8 mouse cellular contexts compared by ENCODE assay signal in the genomic region with DNA sequence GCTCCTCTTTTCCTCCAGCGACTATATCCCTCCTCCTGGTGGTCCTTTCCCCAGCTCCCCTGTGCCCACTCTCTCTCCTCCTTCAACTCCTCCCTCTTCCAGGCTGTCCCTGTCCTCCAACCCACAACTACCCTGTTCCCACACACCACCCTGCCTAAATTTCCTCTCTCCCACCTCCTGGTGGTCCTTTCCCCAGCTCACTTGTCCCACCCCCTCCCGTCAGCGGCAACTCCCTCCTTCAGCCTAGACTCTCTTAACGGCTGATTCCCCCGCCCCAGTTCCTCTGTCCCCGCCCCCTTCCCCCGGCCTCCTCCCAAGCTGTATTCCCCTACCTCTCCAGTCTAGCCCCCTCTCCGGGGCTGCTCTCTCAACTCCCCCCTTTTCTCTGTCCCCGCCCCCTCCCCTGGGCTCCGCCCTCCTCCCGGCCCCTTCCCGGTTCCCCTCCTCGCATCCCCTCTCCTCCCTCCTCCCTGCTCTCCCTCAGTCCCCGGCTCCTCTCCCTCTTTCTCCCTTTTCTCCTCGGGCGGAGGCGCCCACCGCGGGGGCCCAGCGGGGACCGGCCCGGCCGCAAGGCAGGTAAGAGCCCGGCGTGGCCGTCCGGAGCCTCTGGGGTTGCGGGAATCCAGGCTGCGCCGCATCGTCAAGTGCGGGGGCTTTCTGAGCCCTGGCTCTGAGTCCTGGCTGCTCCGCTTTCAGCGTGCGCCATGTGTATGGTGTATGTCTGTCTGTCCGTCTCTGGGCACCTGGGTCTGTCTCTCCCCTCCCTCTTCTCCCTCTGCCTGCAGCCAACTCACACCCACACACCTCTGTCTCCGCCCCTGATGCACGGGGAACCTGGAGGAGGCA. TPM values are rescaled to one million over a fixed set of nuclear protein-coding genes. Genes with fewer than 3 reads are reported as not detected.
DNase-seq lines count a peak whose midpoint lies in the region; ATAC-seq and TF ChIP-seq lines count a peak whose summit lies in the region.

No protein-coding gene starts in this region.

- peak overlapping the region; percentile 57 for H3K4me2 ChIP-seq in hindbrain, postnatal 0 days (ENCODE audit: low read depth, low read length)
- H3K4me2 ChIP-seq in liver, embryonic 14.5 days (ENCODE audit: low read depth): peak overlapping the region; percentile 1

- peak overlapping the region; percentile 76 for H3K27ac ChIP-seq in heart, adult 2 months
- peak overlapping the region; percentile 81 for H3K27ac ChIP-seq in embryonic facial prominence, embryonic 10.5 days (replicated peaks)
- H3K27ac ChIP-seq in hindbrain, postnatal 0 days: peak overlapping the region; percentile 68
- H3K27ac ChIP-seq in liver, embryonic 14.5 days: no peak overlapping the region

- intact Hi-C loops in heart, adult 2 months (cut with DNase I): loop anchor here (5.0 kb wide), 1 partner anchor 47 kb away; a partner anchor contains a TSS

- peaks cover 2% of the 10 kb centered on the region; the same call in 1 of the 2 replicates for H3K4me1 ChIP-seq in heart, adult 2 months (ENCODE audit: control insufficient read depth, insufficient read depth, low read length)
- peaks cover 37% of the 10 kb centered on the region for H3K4me1 ChIP-seq in embryonic facial prominence, embryonic 10.5 days
- peaks cover 17% of the 10 kb centered on the region for H3K4me1 ChIP-seq in hindbrain, postnatal 0 days (ENCODE audit: insufficient read depth, low read length)
- H3K4me1 ChIP-seq in liver, embryonic 14.5 days (replicated peaks; ENCODE audit: control insufficient read depth in 2 of 2, insufficient read depth in 2 of 2, low read length in 1 of 2): no peaks in the 10 kb centered on the region

- DNase-seq in heart, adult 2 months: no peak
- no peak for DNase-seq in heart, adult 11 months
- peak; percentile 38 for DNase-seq in MN1 (ENCODE audit: low spot score)
- DNase-seq in embryonic facial prominence, embryonic 10.5 days (ENCODE audit: low spot score): peak; percentile 94
- peak; percentile 86 for DNase-seq in hindbrain, postnatal 0 days (ENCODE audit: low spot score)
- no peak for DNase-seq in liver, embryonic 14.5 days (ENCODE audit: low read depth in 3 of 3, low spot score in 3 of 3)
- DNase-seq in retina, postnatal 7 days (ENCODE audit: low read depth, low spot score): peak; percentile 41
- no peak for DNase-seq in spleen, adult 18-20 months

- ATAC-seq in hindbrain, postnatal 0 days: peak; percentile 83
- peak; percentile 24; the same call in 1 of the 2 replicates for ATAC-seq in liver, embryonic 14.5 days (ENCODE audit: insufficient read depth)

- WGBS in heart, adult 2 months: 1% methylated on average over 25 of the region's 38 CpGs
- WGBS in embryonic facial prominence, embryonic 10.5 days: 1% methylated on average over 38 of the region's 38 CpGs
- 1% methylated on average over 35 of the region's 38 CpGs for WGBS in hindbrain, postnatal 0 days
- WGBS in liver, embryonic 14.5 days (ENCODE audit: insufficient replicate concordance): 4% methylated on average over 37 of the region's 38 CpGs

- TF ChIP-seq EP300 in heart, adult 2 months (IDR thresholded peaks at IDR 0.05; ENCODE audit: insufficient read depth, low read depth, low read length): no peak
- TF ChIP-seq EP300 in liver, embryonic 14.5 days (IDR thresholded peaks at IDR 0.05; ENCODE audit: low read depth): no peak

- no peak for TF ChIP-seq POLR2A in heart, adult 2 months (IDR thresholded peaks at IDR 0.05; ENCODE audit: insufficient read depth, low read depth, low read length)

- TF ChIP-seq CTCF in heart, adult 2 months (IDR thresholded peaks at IDR 0.05): no peak
- peak; percentile 39 for TF ChIP-seq CTCF in hindbrain, postnatal 0 days (IDR thresholded peaks at IDR 0.05; ENCODE audit: low read depth)
- no peak for TF ChIP-seq CTCF in liver, embryonic 14.5 days (IDR thresholded peaks at IDR 0.05; ENCODE audit: low read depth)

- H3K9me3 ChIP-seq in embryonic facial prominence, embryonic 10.5 days: no peaks in the 10 kb centered on the region
- no peaks in the 10 kb centered on the region for H3K9me3 ChIP-seq in hindbrain, postnatal 0 days (ENCODE audit: low read length)
- H3K9me3 ChIP-seq in liver, embryonic 14.5 days (ENCODE audit: control insufficient read depth, low read length): no peaks in the 10 kb centered on the region

- no peaks in the 10 kb centered on the region for H3K79me2 ChIP-seq in heart, adult 2 months (replicated peaks; ENCODE audit: control insufficient read depth, insufficient read depth, low read length)

- peaks cover 3% of the 10 kb centered on the region; the same call in 1 of the 2 replicates for H3K27me3 ChIP-seq in heart, adult 2 months (ENCODE audit: control insufficient read depth, insufficient read depth, low read length)
- peaks cover 22% of the 10 kb centered on the region for H3K27me3 ChIP-seq in embryonic facial prominence, embryonic 10.5 days (replicated peaks; ENCODE audit: low read depth, poor library complexity, severe bottlenecking)
- no peaks in the 10 kb centered on the region for H3K27me3 ChIP-seq in hindbrain, postnatal 0 days (ENCODE audit: insufficient read depth, low read length)
- H3K27me3 ChIP-seq in liver, embryonic 14.5 days (ENCODE audit: control insufficient read depth, insufficient read depth, low read length): peaks cover 17% of the 10 kb centered on the region

- peak overlapping the region; percentile 43 for H3K4me3 ChIP-seq in heart, adult 2 months
- H3K4me3 ChIP-seq in embryonic facial prominence, embryonic 10.5 days: peak overlapping the region; percentile 66
- H3K4me3 ChIP-seq in hindbrain, postnatal 0 days (ENCODE audit: low read length): peak overlapping the region; percentile 43
- peak overlapping the region in 1 of 2 experiments; percentile 18; a peak in 1 of 4 replicates for H3K4me3 ChIP-seq in liver, embryonic 14.5 days (ENCODE audit: insufficient read depth in 1 of 2, low read depth in 2 of 2, low read length in 2 of 2)

- peak overlapping the region; percentile 63 for H3K9ac ChIP-seq in heart, adult 2 months (ENCODE audit: low read depth, low read length)
- peak overlapping the region; percentile 64 for H3K9ac ChIP-seq in hindbrain, postnatal 0 days (replicated peaks; ENCODE audit: low read length)
- no peak overlapping the region for H3K9ac ChIP-seq in liver, embryonic 14.5 days (replicated peaks)

- no peaks in the 10 kb centered on the region for H3K36me3 ChIP-seq in heart, adult 2 months (ENCODE audit: control insufficient read depth, insufficient read depth, low read length)
- H3K36me3 ChIP-seq in embryonic facial prominence, embryonic 10.5 days (replicated peaks): peaks cover 14% of the 10 kb centered on the region; the same call in 1 of the 2 replicates
- peaks cover 7% of the 10 kb centered on the region; the same call in 1 of the 2 replicates for H3K36me3 ChIP-seq in hindbrain, postnatal 0 days (ENCODE audit: insufficient read depth, low read length)
- H3K36me3 ChIP-seq in liver, embryonic 14.5 days (replicated peaks; ENCODE audit: control insufficient read depth, insufficient read depth, low read depth): no peaks in the 10 kb centered on the region

RNA-seq across cellular contexts. Expression of a gene that starts 0.4 kb away (rescaled TPM):
- under 1 TPM; 0.50 to 0.84 TPM for total RNA-seq in heart, adult 2 months (2021)
- 0.61 and 0.96 TPM in 2 replicates for polyA plus RNA-seq in heart, adult 2 months (2012; rRNA removed)
- polyA plus RNA-seq in embryonic facial prominence, embryonic 10.5 days (2016; fragmentation: Nextera tagmentation; extraction: Ambion mirVana): 0.16 and 0.20 TPM in 2 replicates
- 78.6 and 79.4 TPM in 2 replicates for total RNA-seq in hindbrain, postnatal 0 days (2014; rRNA removed)
- polyA plus RNA-seq in hindbrain, postnatal 0 days (2015; fragmentation: Nextera tagmentation; extraction: Ambion mirVana): 1.2 TPM in 2 replicates
- 0.08 and 0.11 TPM in 2 replicates for polyA plus RNA-seq in liver, embryonic 14.5 days (2012; rRNA removed)
- not detected in 2 replicates for polyA plus RNA-seq in liver, embryonic 14.5 days (2014; fragmentation: Nextera tagmentation; extraction: Ambion mirVana)

RNA-seq across cellular contexts. Expression of a gene that starts 10.4 kb away (rescaled TPM):
- 10 to 100 TPM; 17.8 to 20.6 TPM for total RNA-seq in heart, adult 2 months (2021)
- 38.3 and 45.2 TPM in 2 replicates for polyA plus RNA-seq in heart, adult 2 months (2012; rRNA removed)
- 25.8 and 26.7 TPM in 2 replicates for polyA plus RNA-seq in embryonic facial prominence, embryonic 10.5 days (2016; fragmentation: Nextera tagmentation; extraction: Ambion mirVana)
- total RNA-seq in hindbrain, postnatal 0 days (2014; rRNA removed): 33.3 and 41.7 TPM in 2 replicates
- polyA plus RNA-seq in hindbrain, postnatal 0 days (2015; fragmentation: Nextera tagmentation; extraction: Ambion mirVana): 33.2 and 35.8 TPM in 2 replicates
- 5.7 and 7.5 TPM in 2 replicates for polyA plus RNA-seq in liver, embryonic 14.5 days (2012; rRNA removed)
- polyA plus RNA-seq in liver, embryonic 14.5 days (2014; fragmentation: Nextera tagmentation; extraction: Ambion mirVana): 8.2 and 8.6 TPM in 2 replicates

RNA-seq across cellular contexts. Expression of a gene that starts 31.8 kb away (rescaled TPM):
- 10 to 100 TPM; 74.0 to 95.3 TPM for total RNA-seq in heart, adult 2 months (2021)
- 147 and 165 TPM in 2 replicates for polyA plus RNA-seq in heart, adult 2 months (2012; rRNA removed)
- polyA plus RNA-seq in embryonic facial prominence, embryonic 10.5 days (2016; fragmentation: Nextera tagmentation; extraction: Ambion mirVana): 200 and 202 TPM in 2 replicates
- total RNA-seq in hindbrain, postnatal 0 days (2014; rRNA removed): 413 and 441 TPM in 2 replicates
- 253 and 256 TPM in 2 replicates for polyA plus RNA-seq in hindbrain, postnatal 0 days (2015; fragmentation: Nextera tagmentation; extraction: Ambion mirVana)
- 88.9 and 110 TPM in 2 replicates for polyA plus RNA-seq in liver, embryonic 14.5 days (2012; rRNA removed)
- 107 and 112 TPM in 2 replicates for polyA plus RNA-seq in liver, embryonic 14.5 days (2014; fragmentation: Nextera tagmentation; extraction: Ambion mirVana)

RNA-seq across cellular contexts. Expression of a gene that starts 44.8 kb away (rescaled TPM):
- total RNA-seq in heart, adult 2 months (2021): 1 to 10 TPM; 4.3 to 4.6 TPM
- 7.4 and 8.7 TPM in 2 replicates for polyA plus RNA-seq in heart, adult 2 months (2012; rRNA removed)
- polyA plus RNA-seq in embryonic facial prominence, embryonic 10.5 days (2016; fragmentation: Nextera tagmentation; extraction: Ambion mirVana): 55.5 and 67.7 TPM in 2 replicates
- total RNA-seq in hindbrain, postnatal 0 days (2014; rRNA removed): 76.6 and 81.3 TPM in 2 replicates
- 77.5 and 84.6 TPM in 2 replicates for polyA plus RNA-seq in hindbrain, postnatal 0 days (2015; fragmentation: Nextera tagmentation; extraction: Ambion mirVana)
- polyA plus RNA-seq in liver, embryonic 14.5 days (2012; rRNA removed): 1.2 and 1.6 TPM in 2 replicates
- polyA plus RNA-seq in liver, embryonic 14.5 days (2014; fragmentation: Nextera tagmentation; extraction: Ambion mirVana): 0.70 and 1.0 TPM in 2 replicates

Comparison
In these comparisons a context has a peak if more than half of its experiments do, and no peak if none do; other contexts are left out.
1. DNase-seq: peak in MN1 (single experiment), embryonic facial prominence, embryonic 10.5 days (single experiment), hindbrain, postnatal 0 days (single experiment) and retina, postnatal 7 days (single experiment); none in heart, adult 2 months (0 of 2), heart, adult 11 months (single experiment), liver, embryonic 14.5 days (0 of 3) and spleen, adult 18-20 months (0 of 2).